Comparison of ENCODE assay signal across 8 mouse cellular contexts in genomic region chr6:120111984-120112803, GRCm38 (mm10). TPM values are rescaled to one million over a fixed set of nuclear protein-coding genes. Genes with fewer than 3 reads are reported as not detected.
DNase-seq lines count a peak whose midpoint lies in the region; ATAC-seq and TF ChIP-seq lines count a peak whose summit lies in the region.

No protein-coding gene starts in this region.

- intact Hi-C loops in heart, postnatal 36 days (cut with DNase I), result no loop called here

- H3K4me1 ChIP-seq in E14TG2a.4 (replicated peaks; ENCODE audit: low read depth, low read length), result peaks cover 55% of the 10 kb centered on the region
- peaks cover 57% of the 10 kb centered on the region for H3K4me1 ChIP-seq in bone marrow macrophage, adult 2 months (ENCODE audit: control insufficient read depth, insufficient read depth, low read length)
- peaks cover 3% of the 10 kb centered on the region; the same call in 1 of the 2 replicates for H3K4me1 ChIP-seq in forebrain, embryonic 14.5 days (ENCODE audit: control insufficient read depth, insufficient read depth, low read length)

- H3K4me2 ChIP-seq in forebrain, embryonic 14.5 days (ENCODE audit: low read length), result peak overlapping the region; percentile 44

- TF ChIP-seq POLR2A in bone marrow macrophage, adult 2 months (IDR thresholded peaks at IDR 0.05; ENCODE audit: borderline replicate concordance, low read depth, low read length), result no peak

- peaks cover 3% of the 10 kb centered on the region; the same call in 1 of the 2 replicates for H3K27me3 ChIP-seq in E14TG2a.4 (ENCODE audit: insufficient read depth, low read length)
- no peaks in the 10 kb centered on the region for H3K27me3 ChIP-seq in forebrain, embryonic 14.5 days (replicated peaks; ENCODE audit: control insufficient read depth, insufficient read depth, low read length)

- H3K9ac ChIP-seq in forebrain, embryonic 14.5 days (ENCODE audit: low read length), result peak overlapping the region; percentile 45; the same call in 1 of the 2 replicates

- H3K27ac ChIP-seq in bone marrow macrophage, adult 2 months (ENCODE audit: insufficient read depth, low read depth, low read length), result peak overlapping the region; percentile 96
- H3K27ac ChIP-seq in forebrain, embryonic 14.5 days (ENCODE audit: low read depth, low read length), result peak overlapping the region; percentile 44; the same call in 1 of the 2 replicates

- no peak for TF ChIP-seq CTCF in E14TG2a.4 (conservative IDR thresholded peaks at IDR 0.05; ENCODE audit: low read length)
- TF ChIP-seq CTCF in bone marrow macrophage, adult 2 months (IDR thresholded peaks at IDR 0.05; ENCODE audit: low read depth, low read length), result no peak

- peak overlapping the region; percentile 43 for H3K4me3 ChIP-seq in E14TG2a.4 (replicated peaks; ENCODE audit: low read length)
- H3K4me3 ChIP-seq in bone marrow macrophage, adult 2 months (ENCODE audit: insufficient read depth, low read length), result 0 out of 2 replicates have a peak overlapping the region, but pooled peaks have one; percentile 6
- no peak overlapping the region for H3K4me3 ChIP-seq in forebrain, embryonic 14.5 days (ENCODE audit: low read depth, low read length)

- H3K9me3 ChIP-seq in E14TG2a.4 (ENCODE audit: low read length), result no peaks in the 10 kb centered on the region
- no peaks in the 10 kb centered on the region for H3K9me3 ChIP-seq in forebrain, embryonic 14.5 days (replicated peaks; ENCODE audit: control insufficient read depth, low read length)

- 8% methylated on average over 22 of the region's 22 CpGs for WGBS in forebrain, embryonic 14.5 days

- peak; percentile 80 for DNase-seq in forebrain, embryonic 14.5 days (ENCODE audit: low spot score)
- peak; percentile 72 to 73 for DNase-seq in heart, postnatal 36 days
- DNase-seq in layer of hippocampus, adult 9-11 months, result peak; percentile 85
- DNase-seq in lung, postnatal 25 days (ENCODE audit: low spot score), result peak; percentile 80
- DNase-seq in ovary, postnatal 36 days (ENCODE audit: low spot score), result peak; percentile 75
- DNase-seq in thymus, postnatal 25 days, result peak; percentile 78

- no peaks in the 10 kb centered on the region for H3K36me3 ChIP-seq in E14TG2a.4 (ENCODE audit: insufficient read depth, low read length)
- H3K36me3 ChIP-seq in forebrain, embryonic 14.5 days (ENCODE audit: control insufficient read depth, insufficient read depth, low read length), result no peaks in the 10 kb centered on the region

- ATAC-seq in forebrain, embryonic 14.5 days, result peak; percentile 96

RNA-seq across cellular contexts. Expression of gene Ninj2, which starts 19.0 kb away (rescaled TPM):
- not detected in 2 replicates for polyA plus RNA-seq in bone marrow macrophage, adult 2 months (2012; ENCODE audit: insufficient read depth, insufficient read length, missing spikeins)
- not detected in 2 replicates for polyA plus RNA-seq in forebrain, embryonic 14.5 days (2014; fragmentation: Nextera tagmentation; extraction: Ambion mirVana)
- total RNA-seq in heart, postnatal 36 days (2021), result not detected
